Mouse (Mus musculus) spleen, adult 2 months (tissue): ENCODE data around the gene A730046J19Rik.

Experiments used
- CTCF ChIP-seq: fragments of 200-500 bp; IDR thresholded peaks from 2 replicates; pipeline ENCODE4 v1.5.1; 2011; ENCODE audit warnings: mild to moderate bottlenecking, inconsistent platforms; ENCODE audit not compliant: insufficient read depth, insufficient read length, insufficient replicate concordance; ENCODE audit errors: extremely low read depth
- POLR2A ChIP-seq: fragments of 200-500 bp; IDR thresholded peaks from 2 replicates; pipeline ENCODE4 v1.6.1; 2011; ENCODE audit warnings: low read depth, low read length, inconsistent platforms

GRCm38 (mm10) chrX:144149987-144150386 is 3.5 kb upstream of the A730046J19Rik start:
- TF ChIP-seq CTCF (no peak), POLR2A (no peak)
